ENCODE assay signal across 25 mouse cellular contexts in the genomic region with DNA sequence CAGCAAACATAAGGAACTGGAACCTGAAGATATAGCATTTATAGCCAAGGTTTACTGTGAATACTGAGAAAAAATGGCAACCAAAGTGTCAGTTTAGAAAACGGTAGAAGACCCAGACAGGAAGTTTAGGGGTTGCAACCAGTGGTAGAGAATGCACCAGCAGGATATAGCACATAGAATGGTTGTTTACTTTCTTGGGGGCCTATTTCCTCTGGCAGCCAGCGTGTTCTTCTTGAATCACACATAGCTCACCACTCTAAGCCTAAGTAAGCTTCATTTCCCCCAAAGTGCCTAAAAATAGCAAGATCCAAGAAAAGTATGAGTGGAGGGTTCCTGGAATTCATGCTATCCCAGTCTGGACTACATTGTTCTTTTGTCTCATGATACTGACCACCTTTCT. TPM values are rescaled to one million over a fixed set of nuclear protein-coding genes. Genes with fewer than 3 reads are reported as not detected.
DNase-seq lines count a peak whose midpoint lies in the region; ATAC-seq and TF ChIP-seq lines count a peak whose summit lies in the region.
"Had no signal": no experiment of that assay in that cellular context is flagged by ENCODE, and none has a peak within 500 bp of the region (broad histone marks: within the 10 kb centered on the region; RNA-seq: fewer than 3 reads in every experiment).

No protein-coding gene starts in this region.

- no peaks in the 10 kb centered on the region for H3K27me3 ChIP-seq in heart, embryonic 13.5 days (replicated peaks)
- no peaks in the 10 kb centered on the region for H3K27me3 ChIP-seq in lung, embryonic 14.5 days (ENCODE audit: insufficient read depth, low read length)
- H3K27me3 ChIP-seq in lung, postnatal 0 days (replicated peaks; ENCODE audit: insufficient read depth, low read length), result no peaks in the 10 kb centered on the region
- H3K27me3 ChIP-seq: embryonic facial prominence, embryonic 12.5 days; embryonic facial prominence, embryonic 15.5 days; hindbrain, embryonic 13.5 days; intestine, embryonic 15.5 days had no signal

- 38% methylated on average over 2 of the region's 2 CpGs for whole genome bisulfite sequencing in heart, embryonic 13.5 days
- WGBS in lung, embryonic 14.5 days, result 22% methylated on average over 2 of the region's 2 CpGs
- WGBS in lung, postnatal 0 days, result 11% methylated on average over 2 of the region's 2 CpGs

- peaks cover 10% of the 10 kb centered on the region for H3K4me1 ChIP-seq in heart, embryonic 13.5 days
- peaks cover 6% of the 10 kb centered on the region; the same call in 1 of the 2 replicates for H3K4me1 ChIP-seq in lung, embryonic 14.5 days (ENCODE audit: insufficient read depth)
- no peaks in the 10 kb centered on the region; the same call in 1 of the 2 replicates for H3K4me1 ChIP-seq in lung, postnatal 0 days (ENCODE audit: insufficient read depth, low read depth, low read length)
- H3K4me1 ChIP-seq: embryonic facial prominence, embryonic 12.5 days; embryonic facial prominence, embryonic 15.5 days; hindbrain, embryonic 10.5 days; hindbrain, embryonic 13.5 days; intestine, embryonic 15.5 days had no signal

- ATAC-seq in heart, embryonic 13.5 days (ENCODE audit: extremely low read depth, insufficient number of reproducible peaks, low FRiP score, low TSS enrichment), result no peak; the same call in 1 of the 2 replicates
- peak; percentile 56; the same call in 1 of the 2 replicates for ATAC-seq in lung, embryonic 14.5 days (ENCODE audit: insufficient read depth)
- ATAC-seq in lung, postnatal 0 days, result peak; percentile 46
- ATAC-seq: CD4-positive, CD25-positive, alpha-beta regulatory T cell, adult 4 months; forebrain, embryonic 14.5 days; forebrain, postnatal 0 days; hindbrain, embryonic 16.5 days; intestine, embryonic 15.5 days had no signal

- H3K9me3 ChIP-seq in heart, embryonic 13.5 days, result no peaks in the 10 kb centered on the region
- H3K9me3 ChIP-seq in lung, embryonic 14.5 days (ENCODE audit: low read depth, low read length), result no peaks in the 10 kb centered on the region
- no peaks in the 10 kb centered on the region for H3K9me3 ChIP-seq in lung, postnatal 0 days (ENCODE audit: low read length)
- H3K9me3 ChIP-seq: embryonic facial prominence, embryonic 12.5 days; embryonic facial prominence, embryonic 15.5 days; hindbrain, embryonic 10.5 days; hindbrain, embryonic 13.5 days; intestine, embryonic 15.5 days had no signal

- DNase-seq in heart, postnatal 4 days, result no peak
- DNase-seq in lung, embryonic 14.5 days, result peak; percentile 64
- DNase-seq in lung, postnatal 10 days, result no peak
- DNase-seq in lung, postnatal 0 days (ENCODE audit: low spot score), result peak; percentile 52
- DNase-seq in lung, postnatal 25 days (ENCODE audit: low spot score), result no peak
- DNase-seq: adrenal gland, adult 2 months; adrenal gland, postnatal 14 days; cerebellum, adult 11 months; cerebellum, adult 2 months; cerebellum, adult 9-11 months; cerebellum, postnatal 25 days; forebrain, postnatal 0 days; gastrocnemius, adult 2 months; gastrocnemius, postnatal 14 days; heart, adult 11 months had no signal

- H3K36me3 ChIP-seq in heart, embryonic 13.5 days, result peaks cover 6% of the 10 kb centered on the region
- no peaks in the 10 kb centered on the region for H3K36me3 ChIP-seq in lung, embryonic 14.5 days (ENCODE audit: insufficient read depth)
- no peaks in the 10 kb centered on the region for H3K36me3 ChIP-seq in lung, postnatal 0 days (ENCODE audit: insufficient read depth, low read length)
- H3K36me3 ChIP-seq: embryonic facial prominence, embryonic 12.5 days; embryonic facial prominence, embryonic 15.5 days; hindbrain, embryonic 10.5 days; hindbrain, embryonic 13.5 days; intestine, embryonic 15.5 days had no signal

- H3K9ac ChIP-seq in heart, embryonic 13.5 days, result no peak overlapping the region
- no peak overlapping the region for H3K9ac ChIP-seq in lung, embryonic 14.5 days
- H3K9ac ChIP-seq in lung, postnatal 0 days (replicated peaks; ENCODE audit: low read depth), result no peak overlapping the region
- H3K9ac ChIP-seq: embryonic facial prominence, embryonic 12.5 days; embryonic facial prominence, embryonic 15.5 days; forebrain, postnatal 0 days; hindbrain, embryonic 13.5 days; intestine, embryonic 15.5 days had no signal

- TF ChIP-seq CTCF in lung, embryonic 14.5 days (IDR thresholded peaks at IDR 0.05; ENCODE audit: low read depth), result no peak
- no peak for TF ChIP-seq CTCF in lung, postnatal 0 days (IDR thresholded peaks at IDR 0.05)

- peak overlapping the region; percentile 43 for H3K27ac ChIP-seq in heart, embryonic 13.5 days (replicated peaks)
- peak overlapping the region; percentile 12; the same call in 1 of the 2 replicates for H3K27ac ChIP-seq in lung, embryonic 14.5 days (ENCODE audit: low read depth)
- no peak overlapping the region for H3K27ac ChIP-seq in lung, postnatal 0 days (ENCODE audit: low read length)
- H3K27ac ChIP-seq: embryonic facial prominence, embryonic 12.5 days; embryonic facial prominence, embryonic 15.5 days; gastrocnemius, adult 2 months; hindbrain, embryonic 10.5 days; hindbrain, embryonic 13.5 days; intestine, embryonic 15.5 days had no signal

- TF ChIP-seq EP300 in lung, postnatal 0 days (IDR thresholded peaks at IDR 0.05), result peak; percentile 68

- H3K4me3 ChIP-seq in heart, embryonic 13.5 days, result no peak overlapping the region
- no peak overlapping the region for H3K4me3 ChIP-seq in lung, embryonic 14.5 days (ENCODE audit: low read depth, low read length)
- no peak overlapping the region for H3K4me3 ChIP-seq in lung, postnatal 0 days (ENCODE audit: low read depth, low read length)
- H3K4me3 ChIP-seq: embryonic facial prominence, embryonic 12.5 days; embryonic facial prominence, embryonic 15.5 days; gastrocnemius, adult 2 months; hindbrain, embryonic 10.5 days; hindbrain, embryonic 13.5 days; intestine, embryonic 15.5 days had no signal

- H3K4me2 ChIP-seq in heart, embryonic 13.5 days, result no peak overlapping the region
- no peak overlapping the region for H3K4me2 ChIP-seq in lung, embryonic 14.5 days
- no peak overlapping the region for H3K4me2 ChIP-seq in lung, postnatal 0 days (replicated peaks; ENCODE audit: low read depth, low read length)
- H3K4me2 ChIP-seq: embryonic facial prominence, embryonic 12.5 days; embryonic facial prominence, embryonic 15.5 days; hindbrain, embryonic 13.5 days; intestine, embryonic 15.5 days had no signal

RNA-seq across cellular contexts. Expression of a gene that starts 47.3 kb away (rescaled TPM):
- 7.4 and 7.9 TPM in 2 replicates for polyA plus RNA-seq in heart, embryonic 13.5 days (2015; fragmentation: Nextera tagmentation; extraction: Ambion mirVana)
- 10 to 100 TPM; 34.5 to 37.0 TPM for total RNA-seq in heart, postnatal 4 days (2021)
- 6.6 and 7.0 TPM in 2 replicates for polyA plus RNA-seq in lung, embryonic 14.5 days (2014; fragmentation: Nextera tagmentation; extraction: Ambion mirVana)
- polyA plus RNA-seq in lung, postnatal 0 days (2015; fragmentation: Nextera tagmentation; extraction: Ambion mirVana), result 5.4 and 5.9 TPM in 2 replicates

RNA-seq across cellular contexts. Expression of a gene that starts 59.1 kb away (rescaled TPM):
- 7.8 and 9.5 TPM in 2 replicates for polyA plus RNA-seq in heart, embryonic 13.5 days (2015; fragmentation: Nextera tagmentation; extraction: Ambion mirVana)
- total RNA-seq in heart, postnatal 4 days (2021), result 10 to 100 TPM; 25.0 to 27.5 TPM
- polyA plus RNA-seq in lung, embryonic 14.5 days (2014; fragmentation: Nextera tagmentation; extraction: Ambion mirVana), result 6.8 and 8.3 TPM in 2 replicates
- polyA plus RNA-seq in lung, postnatal 0 days (2015; fragmentation: Nextera tagmentation; extraction: Ambion mirVana), result 8.7 and 8.9 TPM in 2 replicates

RNA-seq across cellular contexts. Expression of a gene that starts 59.1 kb away (rescaled TPM):
- polyA plus RNA-seq in heart, embryonic 13.5 days (2015; fragmentation: Nextera tagmentation; extraction: Ambion mirVana), result 22.5 and 26.2 TPM in 2 replicates
- total RNA-seq in heart, postnatal 4 days (2021), result 10 to 100 TPM; 82.4 to 86.8 TPM
- 36.2 and 36.7 TPM in 2 replicates for polyA plus RNA-seq in lung, embryonic 14.5 days (2014; fragmentation: Nextera tagmentation; extraction: Ambion mirVana)
- 22.0 and 30.1 TPM in 2 replicates for polyA plus RNA-seq in lung, postnatal 0 days (2015; fragmentation: Nextera tagmentation; extraction: Ambion mirVana)
- total RNA-seq: MEL had no signal

Comparison
In these comparisons a context has a peak if more than half of its experiments do, and no peak if none do; other contexts are left out.
1. DNase-seq: peak in lung, embryonic 14.5 days (single experiment) and lung, postnatal 0 days (single experiment); none in heart, postnatal 4 days (single experiment), lung, postnatal 10 days (single experiment) and lung, postnatal 25 days (single experiment).